Mouse (Mus musculus): Measurements from ENCODE around the gene Senp3. TPM values are rescaled to one million over a fixed set of nuclear protein-coding genes. Genes with fewer than 3 reads are reported as not detected.
"Not testable (repeated sequence)": the region's sequence is repeated elsewhere in the genome, so short reads cannot be mapped to it uniquely, and the experiment has no call there.

Senp3 gene
- polyA plus RNA-seq, 1 experiment from 2014 or later: 87.9 TPM

GRCm38 (mm10) chr11:69702886-69703285 lies 21.0 kb upstream of the Senp3 start:
- not testable (repeated sequence) for ATAC-seq (ENCODE audit: insufficient number of reproducible peaks, low FRiP score, low TSS enrichment, low read depth); H3K4me1 ChIP-seq; H3K27me3 ChIP-seq; H3K4me2 ChIP-seq; H3K27ac ChIP-seq; H3K36me3 ChIP-seq; H3K9ac ChIP-seq; H3K9me3 ChIP-seq; H3K4me3 ChIP-seq
- WGBS: 91% methylated on average over 10 of the region's 10 CpGs

- no peak overlapping the region for H3K4me3 ChIP-seq
- no peaks in the 10 kb centered on the region for H3K9me3 ChIP-seq
- no peak for ATAC-seq (ENCODE audit: insufficient number of reproducible peaks, low FRiP score, low TSS enrichment, low read depth)
- H3K4me2 ChIP-seq: no peak overlapping the region
- H3K4me1 ChIP-seq: peaks cover 14% of the 10 kb centered on the region
- no peak overlapping the region for H3K27ac ChIP-seq
- H3K27me3 ChIP-seq: no peaks in the 10 kb centered on the region
- WGBS: 54% methylated on average over 1 of the region's 1 CpGs
- H3K9ac ChIP-seq: no peak overlapping the region
- no peaks in the 10 kb centered on the region for H3K36me3 ChIP-seq
Measured at GRCm38 (mm10) chr11:69699595-69699994, 17.7 kb upstream of the Senp3 start.

GRCm38 (mm10) chr11:69698574-69698973 lies 16.7 kb upstream of the Senp3 start:
- no peak overlapping the region for H3K9ac ChIP-seq
- no peak overlapping the region for H3K4me3 ChIP-seq
- H3K4me1 ChIP-seq: peaks cover 14% of the 10 kb centered on the region
- no peaks in the 10 kb centered on the region for H3K9me3 ChIP-seq
- no peaks in the 10 kb centered on the region for H3K27me3 ChIP-seq
- no peak for ATAC-seq (ENCODE audit: insufficient number of reproducible peaks, low FRiP score, low TSS enrichment, low read depth)
- H3K36me3 ChIP-seq: no peaks in the 10 kb centered on the region
- WGBS: 72% methylated on average over 5 of the region's 5 CpGs
- H3K27ac ChIP-seq: no peak overlapping the region
- H3K4me2 ChIP-seq: no peak overlapping the region

GRCm38 (mm10) chr11:69697396-69697795 lies 15.5 kb upstream of the Senp3 start:
- peaks cover 3% of the 10 kb centered on the region; the same call in 1 of the 2 replicates for H3K36me3 ChIP-seq
- no peak for ATAC-seq (ENCODE audit: insufficient number of reproducible peaks, low FRiP score, low TSS enrichment, low read depth)
- 89% methylated on average over 3 of the region's 3 CpGs for WGBS
- no peak overlapping the region for H3K4me3 ChIP-seq
- no peaks in the 10 kb centered on the region for H3K9me3 ChIP-seq
- H3K27ac ChIP-seq: no peak overlapping the region
- H3K4me1 ChIP-seq: peaks cover 14% of the 10 kb centered on the region
- no peaks in the 10 kb centered on the region for H3K27me3 ChIP-seq
- H3K9ac ChIP-seq: no peak overlapping the region
- H3K4me2 ChIP-seq: no peak overlapping the region

- peak within 1 kb of the TSS; percentile 64 for H3K9ac ChIP-seq
- H3K27ac ChIP-seq: peak within 1 kb of the TSS; percentile 89
- peaks cover 14% of the 10 kb centered on the region for H3K4me1 ChIP-seq
- peak within 1 kb of the TSS; percentile 90 for H3K4me2 ChIP-seq
- no peaks in the 10 kb centered on the region for H3K27me3 ChIP-seq
- WGBS: 1% methylated on average over 41 of the region's 41 CpGs
- peak; percentile 65; the same call in 1 of the 2 replicates for ATAC-seq (ENCODE audit: insufficient number of reproducible peaks, low FRiP score, low TSS enrichment, low read depth)
- H3K36me3 ChIP-seq: peaks cover 3% of the 10 kb centered on the region; the same call in 1 of the 2 replicates
- peak within 1 kb of the TSS; percentile 55 for H3K4me3 ChIP-seq
- no peaks in the 10 kb centered on the region for H3K9me3 ChIP-seq
Measured at GRCm38 (mm10) chr11:69695361-69696181, 13.7 kb upstream of the Senp3 start, which contains the start of the genes Tnfsf12 and Tnfsfm13. Tnfsf12 (minus strand) TSS chr11:69695849. Tnfsfm13 (minus strand) TSS chr11:69696098.

- H3K4me3 ChIP-seq: peak overlapping the region; percentile 55
- H3K4me1 ChIP-seq: peaks cover 14% of the 10 kb centered on the region
- peak overlapping the region; percentile 89 for H3K27ac ChIP-seq
- H3K4me2 ChIP-seq: peak overlapping the region; percentile 90
- H3K36me3 ChIP-seq: peaks cover 3% of the 10 kb centered on the region; the same call in 1 of the 2 replicates
- no peak for ATAC-seq (ENCODE audit: insufficient number of reproducible peaks, low FRiP score, low TSS enrichment, low read depth)
- H3K27me3 ChIP-seq: no peaks in the 10 kb centered on the region
- no peaks in the 10 kb centered on the region for H3K9me3 ChIP-seq
- peak overlapping the region; percentile 64; the same call in 1 of the 2 replicates for H3K9ac ChIP-seq
- WGBS: 21% methylated on average over 6 of the region's 6 CpGs
Measured at GRCm38 (mm10) chr11:69695046-69695360, 13.1 kb upstream of the Senp3 start.

GRCm38 (mm10) chr11:69693421-69693965 lies 11.6 kb upstream of the Senp3 start:
- Histone ChIP-seq H3K27ac (no peak overlapping the region), H3K9ac (no peak overlapping the region)

GRCm38 (mm10) chr11:69692863-69693262 lies 11.0 kb upstream of the Senp3 start:
- no peak overlapping the region for H3K9ac ChIP-seq
- no peak overlapping the region for H3K27ac ChIP-seq
- no peak overlapping the region for H3K4me3 ChIP-seq
- whole genome bisulfite sequencing: 87% methylated on average over 6 of the region's 6 CpGs
- peaks cover 14% of the 10 kb centered on the region for H3K4me1 ChIP-seq
- H3K9me3 ChIP-seq: no peaks in the 10 kb centered on the region
- H3K4me2 ChIP-seq: no peak overlapping the region
- ATAC-seq (ENCODE audit: insufficient number of reproducible peaks, low FRiP score, low TSS enrichment, low read depth): no peak
- H3K36me3 ChIP-seq: peaks cover 3% of the 10 kb centered on the region; the same call in 1 of the 2 replicates
- H3K27me3 ChIP-seq: no peaks in the 10 kb centered on the region

More at GRCm38 (mm10) chr11:69693421-69693965, 11.6 kb upstream of the Senp3 start:
- H3K27me3 ChIP-seq: no peaks in the 10 kb centered on the region
- no peak for ATAC-seq (ENCODE audit: insufficient number of reproducible peaks, low FRiP score, low TSS enrichment, low read depth)
- peaks cover 3% of the 10 kb centered on the region; the same call in 1 of the 2 replicates for H3K36me3 ChIP-seq
- peaks cover 14% of the 10 kb centered on the region for H3K4me1 ChIP-seq
- H3K9me3 ChIP-seq: no peaks in the 10 kb centered on the region
- H3K4me3 ChIP-seq: no peak overlapping the region
- no peak overlapping the region for H3K4me2 ChIP-seq
- WGBS: 56% methylated on average over 11 of the region's 11 CpGs

GRCm38 (mm10) chr11:69692196-69692811 lies 10.4 kb upstream of the Senp3 start:
- H3K4me2 ChIP-seq: no peak overlapping the region

GRCm38 (mm10) chr11:69689891-69690290 lies 8.0 kb upstream of the Senp3 start:
- Histone ChIP-seq H3K9ac (no peak overlapping the region), H3K9me3 (no peaks in the 10 kb centered on the region), H3K27ac (no peak overlapping the region), H3K4me1 (peaks cover 25% of the 10 kb centered on the region), H3K4me3 (no peak overlapping the region), H3K36me3 (peaks cover 3% of the 10 kb centered on the region; the same call in 1 of the 2 replicates), H3K27me3 (no peaks in the 10 kb centered on the region), H3K4me2 (no peak overlapping the region)
- ATAC-seq (ENCODE audit: insufficient number of reproducible peaks, low FRiP score, low TSS enrichment, low read depth): no peak
- 92% methylated on average over 1 of the region's 1 CpGs for WGBS

More at GRCm38 (mm10) chr11:69692196-69692811, 10.4 kb upstream of the Senp3 start:
- peaks cover 3% of the 10 kb centered on the region; the same call in 1 of the 2 replicates for H3K36me3 ChIP-seq
- H3K9ac ChIP-seq: no peak overlapping the region
- ATAC-seq (ENCODE audit: insufficient number of reproducible peaks, low FRiP score, low TSS enrichment, low read depth): no peak
- whole genome bisulfite sequencing: 70% methylated on average over 9 of the region's 9 CpGs
- peaks cover 14% of the 10 kb centered on the region for H3K4me1 ChIP-seq
- no peak overlapping the region for H3K27ac ChIP-seq
- no peaks in the 10 kb centered on the region for H3K9me3 ChIP-seq
- H3K4me3 ChIP-seq: no peak overlapping the region
- H3K27me3 ChIP-seq: no peaks in the 10 kb centered on the region

GRCm38 (mm10) chr11:69687061-69687460 lies 5.2 kb upstream of the Senp3 start:
- Histone ChIP-seq H3K4me3 (no peak overlapping the region), H3K27me3 (no peaks in the 10 kb centered on the region), H3K4me1 (peaks cover 50% of the 10 kb centered on the region), H3K9ac (no peak overlapping the region), H3K4me2 (peak overlapping the region; percentile 6; the same call in 1 of the 2 replicates), H3K36me3 (no peaks in the 10 kb centered on the region), H3K27ac (no peak overlapping the region; the same call in 1 of the 2 replicates), H3K9me3 (no peaks in the 10 kb centered on the region)
- no peak for ATAC-seq (ENCODE audit: insufficient number of reproducible peaks, low FRiP score, low TSS enrichment, low read depth)
- 43% methylated on average over 5 of the region's 5 CpGs for WGBS

GRCm38 (mm10) chr11:69686377-69686776 lies 4.5 kb upstream of the Senp3 start:
- peaks cover 50% of the 10 kb centered on the region for H3K4me1 ChIP-seq
- no peaks in the 10 kb centered on the region for H3K9me3 ChIP-seq
- ATAC-seq (ENCODE audit: insufficient number of reproducible peaks, low FRiP score, low TSS enrichment, low read depth): no peak
- no peak overlapping the region for H3K4me3 ChIP-seq
- H3K9ac ChIP-seq: no peak overlapping the region
- no peaks in the 10 kb centered on the region for H3K36me3 ChIP-seq
- peak overlapping the region; percentile 6; the same call in 1 of the 2 replicates for H3K4me2 ChIP-seq
- WGBS: 12% methylated on average over 4 of the region's 4 CpGs
- peak overlapping the region; percentile 94 for H3K27ac ChIP-seq
- no peaks in the 10 kb centered on the region for H3K27me3 ChIP-seq
